ENCODE assay signal across 8 mouse cellular contexts in genomic region chr3:52196936-52197246, GRCm38 (mm10).
DNase-seq lines count a peak whose midpoint lies in the region; ATAC-seq and TF ChIP-seq lines count a peak whose summit lies in the region.

No protein-coding gene starts in this region.

- no peak overlapping the region for H3K4me3 ChIP-seq in heart, adult 2 months
- no peak overlapping the region for H3K4me3 ChIP-seq in lung, embryonic 15.5 days
- H3K4me3 ChIP-seq in limb, embryonic 13.5 days, result no peak overlapping the region
- no peak overlapping the region for H3K4me3 ChIP-seq in stomach, embryonic 15.5 days (replicated peaks)

- no peak for TF ChIP-seq CTCF in heart, adult 2 months (IDR thresholded peaks at IDR 0.05)

- H3K27ac ChIP-seq in heart, adult 2 months, result peak overlapping the region; percentile 31; the same call in 1 of the 2 replicates
- H3K27ac ChIP-seq in lung, embryonic 15.5 days, result peak overlapping the region; percentile 56
- no peak overlapping the region for H3K27ac ChIP-seq in limb, embryonic 13.5 days
- H3K27ac ChIP-seq in stomach, embryonic 15.5 days, result 0 out of 2 replicates have a peak overlapping the region, but pooled peaks have one; percentile 38

- no peak for TF ChIP-seq POLR2A in heart, adult 2 months (IDR thresholded peaks at IDR 0.05; ENCODE audit: insufficient read depth, low read depth, low read length)

- 61% methylated on average over 2 of the region's 2 CpGs for WGBS in heart, adult 2 months
- 63% methylated on average over 2 of the region's 2 CpGs for WGBS in lung, embryonic 15.5 days
- 66% methylated on average over 2 of the region's 2 CpGs for WGBS in limb, embryonic 13.5 days
- WGBS in stomach, embryonic 15.5 days, result 67% methylated on average over 2 of the region's 2 CpGs

- no peaks in the 10 kb centered on the region for H3K9me3 ChIP-seq in lung, embryonic 15.5 days
- H3K9me3 ChIP-seq in limb, embryonic 13.5 days, result no peaks in the 10 kb centered on the region
- no peaks in the 10 kb centered on the region for H3K9me3 ChIP-seq in stomach, embryonic 15.5 days

- ATAC-seq in lung, embryonic 15.5 days (ENCODE audit: borderline replicate concordance, extremely low read depth, low FRiP score, low TSS enrichment), result no peak
- ATAC-seq in limb, embryonic 13.5 days (ENCODE audit: low FRiP score, low read depth), result no peak
- no peak for ATAC-seq in stomach, embryonic 15.5 days (ENCODE audit: insufficient read depth, low FRiP score, low read depth)

- H3K79me2 ChIP-seq in heart, adult 2 months (replicated peaks; ENCODE audit: control insufficient read depth, insufficient read depth, low read length), result no peaks in the 10 kb centered on the region

- TF ChIP-seq EP300 in heart, adult 2 months (IDR thresholded peaks at IDR 0.05; ENCODE audit: insufficient read depth, low read depth, low read length), result no peak

- no peak overlapping the region for H3K9ac ChIP-seq in heart, adult 2 months (ENCODE audit: low read depth, low read length)
- no peak overlapping the region for H3K9ac ChIP-seq in lung, embryonic 15.5 days
- no peak overlapping the region for H3K9ac ChIP-seq in limb, embryonic 13.5 days
- H3K9ac ChIP-seq in stomach, embryonic 15.5 days, result no peak overlapping the region

- peak in 1 of 2 experiments; percentile 15 for DNase-seq in heart, adult 2 months
- DNase-seq in heart, adult 8-10 months (ENCODE audit: low spot score), result no peak
- no peak for DNase-seq in lung, postnatal 36 days
- no peak for DNase-seq in cerebellum, adult 9-11 months
- no peak for DNase-seq in testis, postnatal 10 days (ENCODE audit: low spot score)

- peaks cover 6% of the 10 kb centered on the region for H3K4me1 ChIP-seq in heart, adult 2 months (ENCODE audit: control insufficient read depth, insufficient read depth, low read length)
- peaks cover 32% of the 10 kb centered on the region for H3K4me1 ChIP-seq in lung, embryonic 15.5 days
- peaks cover 26% of the 10 kb centered on the region for H3K4me1 ChIP-seq in limb, embryonic 13.5 days
- H3K4me1 ChIP-seq in stomach, embryonic 15.5 days, result peaks cover 15% of the 10 kb centered on the region

- H3K36me3 ChIP-seq in heart, adult 2 months (ENCODE audit: control insufficient read depth, insufficient read depth, low read length), result no peaks in the 10 kb centered on the region
- H3K36me3 ChIP-seq in lung, embryonic 15.5 days, result no peaks in the 10 kb centered on the region
- no peaks in the 10 kb centered on the region for H3K36me3 ChIP-seq in limb, embryonic 13.5 days
- no peaks in the 10 kb centered on the region for H3K36me3 ChIP-seq in stomach, embryonic 15.5 days

- H3K27me3 ChIP-seq in heart, adult 2 months (ENCODE audit: control insufficient read depth, insufficient read depth, low read length), result no peaks in the 10 kb centered on the region
- no peaks in the 10 kb centered on the region for H3K27me3 ChIP-seq in lung, embryonic 15.5 days
- no peaks in the 10 kb centered on the region; the same call in 1 of the 2 replicates for H3K27me3 ChIP-seq in limb, embryonic 13.5 days
- H3K27me3 ChIP-seq in stomach, embryonic 15.5 days (replicated peaks), result no peaks in the 10 kb centered on the region

- intact Hi-C loops in heart, adult 2 months (cut with DNase I), result loop anchor here (1.0 to 5.0 kb wide), 4 partner anchors 150 to 635 kb away; partner anchors contain the start of gene Setd7

- peak overlapping the region; percentile 91 for H3K4me2 ChIP-seq in lung, embryonic 15.5 days
- H3K4me2 ChIP-seq in limb, embryonic 13.5 days (replicated peaks), result peak overlapping the region; percentile 91
- peak overlapping the region; percentile 91; the same call in 1 of the 2 replicates for H3K4me2 ChIP-seq in stomach, embryonic 15.5 days
